Mouse (Mus musculus) olfactory bulb, adult 2 months (tissue): ENCODE measurements around the gene Scly. TPM values are rescaled to one million over a fixed set of nuclear protein-coding genes. Genes with fewer than 3 reads are reported as not detected.

Source experiments
- H3K27ac ChIP-seq: fragments of 200-500 bp; 2 replicates; pipeline ENCODE4 v1.5.1; 2012; ENCODE audit warnings: low read depth, low read length; ENCODE audit not compliant: insufficient read depth
- H3K4me1 ChIP-seq: fragments of 200-500 bp; 2 replicates; pipeline ENCODE4 v1.6.1; 2012; ENCODE audit warnings: low read length; ENCODE audit not compliant: control insufficient read depth, insufficient read depth
- H3K4me3 ChIP-seq: fragments of 200-500 bp; 2 replicates; pipeline ENCODE4 v1.5.1; 2012; ENCODE audit warnings: mild to moderate bottlenecking, low read depth, low read length, moderate library complexity; ENCODE audit not compliant: insufficient read depth
- CTCF ChIP-seq: fragments of 200-500 bp; IDR thresholded peaks from 2 replicates; pipeline ENCODE4 v1.5.1; 2012; ENCODE audit warnings: low read depth, mild to moderate bottlenecking, low read length, moderate library complexity; ENCODE audit not compliant: insufficient read depth
- POLR2A ChIP-seq: fragments of 200-500 bp; IDR thresholded peaks from 2 replicates; pipeline ENCODE4 v1.6.1; 2012; ENCODE audit warnings: mild to moderate bottlenecking, low read depth, low read length, moderate library complexity; ENCODE audit not compliant: insufficient read depth
- WGBS: fragments of 180-500 bp; shearing (Covaris S2); methylation state at CpG from one replicate; pipeline ENCODE4 v1.1.7; 2018; 5-methylcytosine and 5-hydroxymethylcytosine counted together
- polyA plus RNA-seq: library from polyadenylated mRNA; stranded (reverse); fragments of >200 nt; gene quantifications from 2 replicates; pipeline ENCODE4 v1.2.4, GENCODE M21; 2012; ENCODE audit warnings: low replicate concordance; ENCODE audit not compliant: missing spikeins, insufficient read depth, insufficient read length

The Scly gene
- polyA plus RNA-seq: not detected in 2 replicates

GRCm38 (mm10) chr1:91297799-91298744, at the start of gene Scly:
Scly (plus strand) TSS chr1:91298338.
- H3K27ac ChIP-seq: no peak within 1 kb of the TSS
- H3K4me3 ChIP-seq: peak within 1 kb of the TSS; percentile 88
- H3K4me1 ChIP-seq: peaks cover 11% of the 10 kb centered on the region; the same call in 1 of the 2 replicates
- WGBS: under 1% methylated on average over 62 of the region's 65 CpGs
- TF ChIP-seq CTCF (no peak), POLR2A (peak; percentile 81)

- WGBS: 43% methylated on average over 4 of the region's 4 CpGs
- peaks cover 6% of the 10 kb centered on the region for H3K4me1 ChIP-seq
- H3K27ac ChIP-seq: no peak overlapping the region
- TF ChIP-seq CTCF (no peak), POLR2A (no peak)
- H3K4me3 ChIP-seq: no peak overlapping the region
Measured at GRCm38 (mm10) chr1:91248970-91249369, 49.2 kb upstream of the Scly start.

- H3K27ac ChIP-seq: peak within 1 kb of the TSS; percentile 64
- peaks cover 6% of the 10 kb centered on the region for H3K4me1 ChIP-seq
- WGBS: under 1% methylated on average over 43 of the region's 43 CpGs
- TF ChIP-seq POLR2A: peak; percentile 74; the same call in 1 of the 2 replicates
- TF ChIP-seq CTCF: no peak
- H3K4me3 ChIP-seq: peak within 1 kb of the TSS; percentile 99
Measured at GRCm38 (mm10) chr1:91249564-91250414, 48.3 kb upstream of the Scly start, which contains the start of gene Ube2f. Ube2f (plus strand) TSS chr1:91250304.

GRCm38 (mm10) chr1:91250415-91251147, 47.6 kb upstream of the Scly start:
- WGBS: under 1% methylated on average over 66 of the region's 70 CpGs
- Histone ChIP-seq H3K4me1 (peaks cover 6% of the 10 kb centered on the region), H3K27ac (peak overlapping the region; percentile 52; the same call in 1 of the 2 replicates), H3K4me3 (peak overlapping the region; percentile 99)
- TF ChIP-seq CTCF: no peak
- no peak for TF ChIP-seq POLR2A

- TF ChIP-seq CTCF (no peak), POLR2A (no peak)
- no peak overlapping the region for H3K27ac ChIP-seq
- H3K4me1 ChIP-seq: peaks cover 6% of the 10 kb centered on the region
- H3K4me3 ChIP-seq: peak overlapping the region; percentile 99
- WGBS: 26% methylated on average over 5 of the region's 5 CpGs
Measured at GRCm38 (mm10) chr1:91251148-91251650, 46.9 kb upstream of the Scly start.

GRCm38 (mm10) chr1:91251927-91252326, 46.2 kb upstream of the Scly start:
- no peak overlapping the region for H3K4me3 ChIP-seq

GRCm38 (mm10) chr1:91257918-91258317, 40.2 kb upstream of the Scly start:
- H3K4me3 ChIP-seq: no peak overlapping the region
- no peak overlapping the region for H3K27ac ChIP-seq
- TF ChIP-seq POLR2A (no peak), CTCF (no peak)
- H3K4me1 ChIP-seq: peaks cover 3% of the 10 kb centered on the region; the same call in 1 of the 2 replicates

More at GRCm38 (mm10) chr1:91251927-91252326, 46.2 kb upstream of the Scly start:
- TF ChIP-seq CTCF (no peak), POLR2A (no peak)
- 59% methylated on average over 8 of the region's 8 CpGs for WGBS
- H3K4me1 ChIP-seq: peaks cover 6% of the 10 kb centered on the region
- H3K27ac ChIP-seq: no peak overlapping the region

GRCm38 (mm10) chr1:91259794-91260193, 38.3 kb upstream of the Scly start:
- WGBS: 73% methylated on average over 5 of the region's 5 CpGs
- Histone ChIP-seq H3K4me3 (no peak overlapping the region), H3K4me1 (peaks cover 5% of the 10 kb centered on the region; the same call in 1 of the 2 replicates), H3K27ac (no peak overlapping the region)
- TF ChIP-seq POLR2A (no peak), CTCF (no peak)
